Mouse (Mus musculus): ENCODE measurements around the gene Ppfibp1. TPM values are rescaled to one million over a fixed set of nuclear protein-coding genes. Genes with fewer than 3 reads are reported as not detected.
A peak's percentile ranks its signal among the peaks of the same experiment; 100 is the strongest.

Ppfibp1 gene
- polyA plus RNA-seq, 1 experiment from 2014 or later, result 138 TPM

- no peak for TF ChIP-seq CTCF (IDR thresholded peaks at IDR 0.05)
- in situ Hi-C loops (cut with MboI; ENCODE audit: low pct_unique_long_range_greater_than_20kb), result no loop called here
- ChIA-PET POLR2A (no interaction called here), CTCF (interaction anchor here (1.2 kb wide), 2 partner anchors 14 to 27 kb away, joined by 3 read pairs; no protein-coding TSS in a partner anchor)
- H3K27me3 ChIP-seq, result no peaks in the 10 kb centered on the region
- no peak for ATAC-seq
- DNase-seq (ENCODE audit: low read depth, low spot score), result no peak
These were observed 40.7 kb downstream of the Ppfibp1 start for GRCm38 (mm10) chr6:146929031-146929430.

DNA sequence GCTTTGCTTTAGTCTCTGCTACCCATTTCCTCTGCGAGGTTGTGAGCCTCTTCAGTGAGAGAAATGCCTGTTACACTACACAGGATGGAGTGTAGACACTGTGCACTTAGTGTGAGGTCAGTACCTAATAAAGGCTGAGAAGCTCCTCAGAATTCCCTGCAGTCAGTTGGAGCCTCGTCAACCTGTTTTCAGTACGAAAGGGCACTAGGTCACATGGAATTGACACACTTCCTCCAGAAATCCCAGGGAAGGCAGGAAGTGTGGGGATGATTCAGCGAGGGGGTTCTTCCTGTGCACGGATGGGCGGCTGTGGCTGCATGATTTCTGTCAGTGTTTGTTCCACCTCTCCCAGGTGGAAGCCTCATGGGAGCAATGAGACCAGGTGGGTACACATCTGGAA lies 44.8 kb downstream of the Ppfibp1 start:
- ChIA-PET CTCF (interaction anchor here (0.7 to 2.8 kb wide), 6 partner anchors 11 to 46 kb away, joined by 3 to 10 read pairs (median 4); no protein-coding TSS in a partner anchor), POLR2A (interaction anchor here (1.4 kb wide), 1 partner anchor 32 kb away, joined by 3 read pairs; no protein-coding TSS in a partner anchor)
- ATAC-seq (peak; percentile 31), DNase-seq (ENCODE audit: low read depth, low spot score) (no peak)
- in situ Hi-C loops (cut with MboI; ENCODE audit: low pct_unique_long_range_greater_than_20kb), result no loop called here
- no peaks in the 10 kb centered on the region for H3K27me3 ChIP-seq
- no peak for TF ChIP-seq CTCF (IDR thresholded peaks at IDR 0.05)

DNA sequence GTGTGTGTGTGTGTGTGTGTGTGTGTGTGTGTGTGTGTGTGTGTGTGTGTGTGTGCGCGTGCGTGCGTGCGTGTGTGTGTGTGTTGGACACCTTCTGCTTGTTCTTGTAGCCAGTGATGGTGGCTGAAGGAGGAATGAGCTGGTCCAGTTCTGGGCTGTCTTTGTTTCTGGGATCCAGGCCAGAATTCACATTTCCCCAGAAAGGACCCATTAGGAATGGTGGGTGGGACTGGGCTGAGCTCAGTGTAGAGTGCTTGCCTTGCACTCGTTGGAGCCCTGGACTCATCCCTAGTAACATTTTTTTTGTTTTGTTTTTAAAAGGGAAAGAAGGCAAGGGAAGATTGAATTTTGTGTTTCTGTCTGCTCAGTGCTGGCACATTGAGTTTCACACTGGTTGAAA lies 47.7 kb downstream of the Ppfibp1 start:
- no peaks in the 10 kb centered on the region for H3K27me3 ChIP-seq
- in situ Hi-C loops (cut with MboI; ENCODE audit: low pct_unique_long_range_greater_than_20kb), result no loop called here
- ChIA-PET POLR2A (interaction anchor here (1.1 kb wide), 1 partner anchor 10 kb away, joined by 3 read pairs; no protein-coding TSS in a partner anchor), CTCF (interaction anchor here (1.1 to 1.9 kb wide), 3 partner anchors 9 to 22 kb away, joined by 4 to 6 read pairs (median 5); no protein-coding TSS in a partner anchor)
- no peak for TF ChIP-seq CTCF (IDR thresholded peaks at IDR 0.05)
- ATAC-seq, result no peak
- no peak for DNase-seq (ENCODE audit: low read depth, low spot score)

- in situ Hi-C loops (cut with MboI; ENCODE audit: low pct_unique_long_range_greater_than_20kb), result no loop called here
- ChIA-PET POLR2A (no interaction called here), CTCF (interaction anchor here (0.7 to 1.8 kb wide), 8 partner anchors 7 to 105 kb away, joined by 3 to 6 read pairs (median 3); no protein-coding TSS in a partner anchor)
- no peaks in the 10 kb centered on the region for H3K27me3 ChIP-seq
- no peak for TF ChIP-seq CTCF (IDR thresholded peaks at IDR 0.05)
- DNase-seq (ENCODE audit: low read depth, low spot score) (no peak), ATAC-seq (no peak)
These were observed 50.7 kb downstream of the Ppfibp1 start for GRCm38 (mm10) chr6:146939026-146939425.

- no peak for DNase-seq (ENCODE audit: low read depth, low spot score)
These were observed 53.4 kb downstream of the Ppfibp1 start for GRCm38 (mm10) chr6:146941505-146942275.

GRCm38 (mm10) chr6:146944009-146944408 lies 55.7 kb downstream of the Ppfibp1 start:
- ChIA-PET POLR2A (interaction anchor here (2.0 kb wide), 1 partner anchor 58 kb away, joined by 6 read pairs; no protein-coding TSS in a partner anchor), CTCF (interaction anchor here (0.8 to 1.1 kb wide), 3 partner anchors 11 to 45 kb away, joined by 3 to 4 read pairs (median 3); no protein-coding TSS in a partner anchor)
- TF ChIP-seq CTCF (IDR thresholded peaks at IDR 0.05), result no peak
- DNase-seq (ENCODE audit: low read depth, low spot score) (no peak), ATAC-seq (no peak)
- in situ Hi-C loops (cut with MboI; ENCODE audit: low pct_unique_long_range_greater_than_20kb), result no loop called here
- H3K27me3 ChIP-seq, result no peaks in the 10 kb centered on the region

More at GRCm38 (mm10) chr6:146941505-146942275, 53.4 kb downstream of the Ppfibp1 start:
- ATAC-seq, result no peak
- no peak for TF ChIP-seq CTCF (IDR thresholded peaks at IDR 0.05)
- ChIA-PET CTCF (no interaction called here), POLR2A (no interaction called here)
- H3K27me3 ChIP-seq, result no peaks in the 10 kb centered on the region
- in situ Hi-C loops (cut with MboI; ENCODE audit: low pct_unique_long_range_greater_than_20kb), result no loop called here

GRCm38 (mm10) chr6:146944830-146945229 lies 56.5 kb downstream of the Ppfibp1 start:
- no peak for TF ChIP-seq CTCF (IDR thresholded peaks at IDR 0.05)
- CTCF ChIA-PET, result interaction anchor here (0.8 to 1.8 kb wide), 6 partner anchors 9 to 49 kb away, joined by 3 to 6 read pairs (median 4); no protein-coding TSS in a partner anchor
- POLR2A ChIA-PET, result interaction anchor here (1.1 to 2.0 kb wide), 2 partner anchors 39 to 58 kb away, joined by 3 to 6 read pairs; no protein-coding TSS in a partner anchor
- in situ Hi-C loops (cut with MboI; ENCODE audit: low pct_unique_long_range_greater_than_20kb), result no loop called here
- no peak for ATAC-seq
- no peak for DNase-seq (ENCODE audit: low read depth, low spot score)
- H3K27me3 ChIP-seq, result no peaks in the 10 kb centered on the region

DNA sequence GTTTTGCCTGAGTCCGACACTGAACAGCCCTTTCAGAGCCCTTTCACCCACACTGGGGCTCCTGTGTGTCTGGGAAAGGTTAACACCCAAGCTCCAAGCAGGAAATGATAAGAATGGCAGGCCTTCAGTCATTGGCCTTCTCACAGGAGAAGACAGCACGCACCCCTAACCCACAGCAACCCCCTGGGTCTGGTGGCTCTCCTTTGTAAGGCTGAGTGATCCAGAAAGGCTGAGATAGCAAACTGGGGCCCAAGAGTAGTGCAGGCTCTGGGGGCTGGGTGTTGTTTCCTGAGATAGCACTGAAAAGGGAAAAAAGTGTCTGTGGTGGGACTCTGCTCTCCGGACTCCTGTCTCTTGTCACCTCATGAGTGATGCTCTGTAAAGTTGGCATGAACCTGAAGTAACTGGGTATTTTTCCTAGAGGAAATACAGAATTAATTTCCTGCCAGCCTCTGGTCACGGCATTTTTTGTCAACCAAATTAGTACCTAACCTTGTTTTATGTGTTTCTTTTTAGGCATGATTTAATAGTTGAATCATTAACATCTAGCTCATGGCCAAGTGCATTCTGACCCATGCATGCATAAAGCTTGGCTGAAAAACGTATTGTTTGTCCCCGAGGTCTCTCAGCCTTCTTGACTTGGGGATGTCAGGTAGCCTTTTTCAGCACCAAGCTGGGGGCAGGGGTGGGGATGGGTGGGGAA lies 58.2 kb downstream of the Ppfibp1 start:
- CTCF ChIA-PET, result interaction anchor here (0.7 to 1.8 kb wide), 6 partner anchors 8 to 40 kb away, joined by 3 to 6 read pairs (median 3); no protein-coding TSS in a partner anchor
- in situ Hi-C loops (cut with MboI; ENCODE audit: low pct_unique_long_range_greater_than_20kb), result no loop called here
- no peak for TF ChIP-seq CTCF (IDR thresholded peaks at IDR 0.05)
- no peaks in the 10 kb centered on the region for H3K27me3 ChIP-seq
- POLR2A ChIA-PET, result interaction anchor here (0.8 to 0.9 kb wide), 3 partner anchors 10 to 21 kb away, joined by 3 to 4 read pairs (median 3); no protein-coding TSS in a partner anchor
- DNase-seq (ENCODE audit: low read depth, low spot score) (no peak), ATAC-seq (peak; percentile 41)

DNA sequence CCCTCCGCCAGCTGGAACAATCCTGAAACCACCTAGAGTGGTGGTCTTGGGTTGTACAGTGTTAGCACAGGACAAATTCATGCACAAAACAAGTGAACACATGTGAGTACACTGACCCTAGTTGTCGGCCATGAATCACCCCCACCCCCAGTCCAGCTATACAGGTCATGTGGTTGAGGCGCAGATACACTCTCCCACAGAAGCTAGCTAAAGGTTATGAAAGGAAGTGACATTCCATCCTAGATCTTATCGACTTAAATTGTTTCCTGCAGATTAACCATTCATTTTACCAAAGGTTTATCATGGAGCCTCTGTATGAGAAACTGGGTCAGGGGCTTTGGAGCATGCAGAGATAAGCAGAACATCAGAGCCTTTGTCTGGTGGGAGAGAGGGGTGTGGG lies 58.9 kb downstream of the Ppfibp1 start:
- in situ Hi-C loops (cut with MboI; ENCODE audit: low pct_unique_long_range_greater_than_20kb), result no loop called here
- no peak for DNase-seq (ENCODE audit: low read depth, low spot score)
- H3K27me3 ChIP-seq, result no peaks in the 10 kb centered on the region
- ChIA-PET POLR2A (interaction anchor here (0.8 kb wide), 2 partner anchors 13 to 22 kb away, joined by 3 to 4 read pairs; no protein-coding TSS in a partner anchor), CTCF (interaction anchor here (0.7 to 1.3 kb wide), 2 partner anchors 10 to 38 kb away, joined by 3 read pairs; no protein-coding TSS in a partner anchor)
- peak; percentile 15 for ATAC-seq
- TF ChIP-seq CTCF (IDR thresholded peaks at IDR 0.05), result no peak

All from Patski (cell line).